Mouse (Mus musculus) limb, embryonic 12.5 days (tissue): ENCODE results near the gene Lce3b. TPM values are rescaled to one million over a fixed set of nuclear protein-coding genes. Genes with fewer than 3 reads are reported as not detected.

Experiments
- ATAC-seq: fragments of 200-750 bp; cut with Nextera tagmentation; 2 replicates; pipeline ENCODE4 v1.8.0; 2017; ENCODE audit warnings: low read depth, moderate TSS enrichment; ENCODE audit not compliant: insufficient number of reproducible peaks, insufficient read depth, low FRiP score, low TSS enrichment
- H3K27ac ChIP-seq: fragments of 300-500 bp; sonication (generic); 2 replicates; pipeline ENCODE4 v1.5.1; 2016; ENCODE audit warnings: mild to moderate bottlenecking, moderate library complexity
- H3K27me3 ChIP-seq: fragments of 300-500 bp; sonication (generic); 2 replicates; pipeline ENCODE4 v1.6.1; 2016; ENCODE audit warnings: mild to moderate bottlenecking, moderate library complexity
- H3K36me3 ChIP-seq: fragments of 300-500 bp; sonication (generic); 2 replicates; pipeline ENCODE4 v1.6.1; 2016; ENCODE audit warnings: mild to moderate bottlenecking, moderate library complexity
- H3K4me1 ChIP-seq: fragments of 300-500 bp; sonication (generic); replicated peaks from 2 replicates; pipeline ENCODE4 v1.6.1; 2016
- H3K4me2 ChIP-seq: fragments of 300-500 bp; sonication (generic); 2 replicates; pipeline ENCODE4 v1.6.1; 2016; ENCODE audit warnings: mild to moderate bottlenecking, moderate library complexity
- H3K4me3 ChIP-seq: fragments of 300-500 bp; sonication (generic); replicated peaks from 2 replicates; pipeline ENCODE4 v1.5.1; 2016; ENCODE audit warnings: mild to moderate bottlenecking
- H3K9ac ChIP-seq: fragments of 300-500 bp; sonication (generic); replicated peaks from 2 replicates; pipeline ENCODE4 v1.6.1; 2016; ENCODE audit warnings: mild to moderate bottlenecking, moderate library complexity
- H3K9me3 ChIP-seq: fragments of 300-500 bp; sonication (generic); 2 replicates; pipeline ENCODE4 v1.6.1; 2016; ENCODE audit warnings: mild to moderate bottlenecking, moderate library complexity
- WGBS: fragments of 180-500 bp; shearing (Covaris S2); methylation state at CpG from one replicate; pipeline ENCODE4 v1.1.7; 2016; 5-methylcytosine and 5-hydroxymethylcytosine counted together
- polyA plus RNA-seq: library from polyadenylated mRNA; unstranded; fragments of >200 nt; fragmentation: Nextera tagmentation; extraction: Ambion mirVana; gene quantifications from 2 replicates; pipeline ENCODE4 v1.2.1, GENCODE M21; 2016

Lce3b gene
- polyA plus RNA-seq: not detected in 2 replicates

GRCm38 (mm10) chr3:92932679-92933078 is at the start of gene Lce3b:
Gene Lce3b, plus strand, starts transcription at chr3:92932979.
- no peaks in the 10 kb centered on the region for H3K36me3 ChIP-seq
- H3K4me1 ChIP-seq: no peaks in the 10 kb centered on the region
- no peaks in the 10 kb centered on the region for H3K9me3 ChIP-seq
- no peak within 1 kb of the TSS for H3K4me2 ChIP-seq
- ATAC-seq: no peak
- H3K27ac ChIP-seq: no peak within 1 kb of the TSS
- no peak within 1 kb of the TSS for H3K4me3 ChIP-seq
- WGBS: 71% methylated on average over 2 of the region's 2 CpGs
- H3K27me3 ChIP-seq: no peaks in the 10 kb centered on the region
- H3K9ac ChIP-seq: no peak within 1 kb of the TSS

DNA sequence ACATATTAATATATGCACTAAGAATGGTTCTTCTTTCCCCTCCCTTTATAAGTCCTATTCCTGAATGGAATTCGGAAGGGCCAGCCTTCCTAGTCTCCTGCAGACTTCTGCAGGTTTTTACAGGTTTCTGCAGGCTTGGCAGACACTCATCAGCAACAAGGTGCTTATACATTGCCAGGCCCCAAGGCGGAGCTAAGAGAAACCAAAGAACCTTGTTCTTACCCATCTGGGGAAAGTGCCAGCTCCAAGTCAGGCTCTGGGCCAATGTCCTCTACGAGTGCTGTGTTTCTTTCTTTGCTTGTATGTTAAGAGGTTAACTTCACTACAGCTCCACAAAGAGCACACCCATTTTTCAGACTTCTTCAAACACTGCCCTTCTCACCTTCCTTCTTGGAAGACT is 38.7 kb upstream of the Lce3b start:
- Histone ChIP-seq H3K27me3 (no peaks in the 10 kb centered on the region), H3K36me3 (no peaks in the 10 kb centered on the region), H3K27ac (no peak overlapping the region), H3K4me2 (no peak overlapping the region), H3K4me3 (no peak overlapping the region), H3K9ac (no peak overlapping the region), H3K4me1 (no peaks in the 10 kb centered on the region), H3K9me3 (no peaks in the 10 kb centered on the region)
- ATAC-seq: no peak
- WGBS: 66% methylated on average over 3 of the region's 3 CpGs

DNA sequence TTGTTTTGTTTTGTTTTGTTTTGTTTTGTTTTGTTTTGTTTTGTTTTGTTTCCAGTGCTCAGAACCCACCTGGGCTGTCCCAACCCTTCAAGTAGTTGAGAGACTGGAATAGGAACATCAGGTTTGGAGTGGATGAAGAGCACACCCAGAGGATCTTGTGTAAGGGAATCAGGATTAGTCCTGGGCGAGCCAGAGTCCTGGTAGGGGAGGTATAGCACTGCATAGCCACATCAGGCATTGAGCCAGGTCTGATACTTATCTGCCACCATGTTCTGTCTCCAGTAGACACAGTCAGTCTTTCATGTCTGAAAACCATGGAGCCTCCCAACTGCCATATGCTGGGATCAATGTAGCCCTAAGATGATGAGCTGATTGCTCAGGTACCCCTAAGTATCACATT is 38.3 kb upstream of the Lce3b start:
- Histone ChIP-seq H3K36me3 (no peaks in the 10 kb centered on the region), H3K9me3 (no peaks in the 10 kb centered on the region), H3K4me1 (no peaks in the 10 kb centered on the region), H3K4me2 (no peak overlapping the region), H3K27me3 (no peaks in the 10 kb centered on the region), H3K9ac (no peak overlapping the region), H3K4me3 (no peak overlapping the region), H3K27ac (no peak overlapping the region)
- 76% methylated on average over 1 of the region's 1 CpGs for WGBS
- ATAC-seq: no peak

GRCm38 (mm10) chr3:92902992-92903391 is 29.8 kb upstream of the Lce3b start:
- Histone ChIP-seq H3K27me3 (no peaks in the 10 kb centered on the region), H3K4me1 (no peaks in the 10 kb centered on the region), H3K4me3 (no peak overlapping the region), H3K9ac (no peak overlapping the region), H3K4me2 (no peak overlapping the region), H3K27ac (no peak overlapping the region), H3K36me3 (no peaks in the 10 kb centered on the region), H3K9me3 (no peaks in the 10 kb centered on the region)
- 24% methylated on average over 3 of the region's 3 CpGs for WGBS
- ATAC-seq: no peak

- Histone ChIP-seq H3K9me3 (no peaks in the 10 kb centered on the region), H3K27me3 (no peaks in the 10 kb centered on the region), H3K27ac (no peak overlapping the region), H3K36me3 (no peaks in the 10 kb centered on the region), H3K9ac (no peak overlapping the region), H3K4me1 (no peaks in the 10 kb centered on the region), H3K4me2 (no peak overlapping the region), H3K4me3 (no peak overlapping the region)
- WGBS: 26% methylated on average over 4 of the region's 4 CpGs
- no peak for ATAC-seq
Measured at GRCm38 (mm10) chr3:92903640-92904039, 29.1 kb upstream of the Lce3b start.

DNA sequence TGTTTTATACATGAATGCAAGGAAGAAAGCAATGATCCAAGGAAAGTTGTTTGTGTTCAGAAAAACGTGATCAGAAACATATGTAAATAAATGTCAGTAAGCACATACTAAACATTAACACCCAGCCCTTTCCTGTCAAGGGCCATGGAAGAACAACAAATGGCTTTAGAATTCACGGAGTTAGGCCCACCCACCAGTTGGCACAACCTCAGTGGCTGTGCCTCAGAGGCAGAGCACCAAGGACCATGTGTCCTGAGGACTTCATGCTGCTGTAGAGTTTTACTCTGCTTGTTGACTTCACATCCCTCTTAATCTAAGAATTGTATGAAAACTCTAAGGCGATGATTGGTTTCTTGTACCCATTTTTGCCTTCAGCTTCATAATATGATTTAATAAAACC is 27.6 kb upstream of the Lce3b start:
- Histone ChIP-seq H3K27me3 (no peaks in the 10 kb centered on the region), H3K4me3 (no peak overlapping the region), H3K9me3 (no peaks in the 10 kb centered on the region), H3K4me1 (no peaks in the 10 kb centered on the region), H3K36me3 (no peaks in the 10 kb centered on the region), H3K4me2 (no peak overlapping the region), H3K9ac (no peak overlapping the region), H3K27ac (no peak overlapping the region)
- WGBS: 44% methylated on average over 3 of the region's 3 CpGs
- ATAC-seq: no peak

DNA sequence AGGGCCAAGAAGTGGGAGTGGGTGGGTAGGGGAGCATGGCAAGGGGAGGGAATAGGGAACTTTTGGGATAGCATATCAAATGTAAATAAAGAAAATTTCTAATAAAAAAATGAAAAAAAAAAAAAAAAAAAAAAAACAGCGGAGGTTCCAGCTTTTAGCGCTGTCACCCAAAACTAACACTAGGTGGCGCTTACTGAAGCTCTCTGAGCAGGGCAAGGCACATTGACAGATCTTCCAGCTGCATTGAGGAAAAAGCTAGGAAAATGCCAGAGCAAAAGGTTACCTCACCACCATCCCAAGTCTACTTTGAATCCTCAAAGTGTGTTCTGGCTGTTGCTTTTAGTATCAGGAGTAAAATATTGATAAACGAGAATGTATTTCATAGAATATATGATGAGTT is 25.2 kb upstream of the Lce3b start:
- ATAC-seq: no peak

GRCm38 (mm10) chr3:92920364-92920763 is 12.4 kb upstream of the Lce3b start:
- H3K4me3 ChIP-seq: no peak overlapping the region
- no peaks in the 10 kb centered on the region for H3K4me1 ChIP-seq
- 55% methylated on average over 4 of the region's 4 CpGs for WGBS
- no peak overlapping the region for H3K4me2 ChIP-seq
- H3K27ac ChIP-seq: no peak overlapping the region
- no peaks in the 10 kb centered on the region for H3K9me3 ChIP-seq
- H3K9ac ChIP-seq: no peak overlapping the region
- no peaks in the 10 kb centered on the region for H3K27me3 ChIP-seq
- ATAC-seq: no peak
- H3K36me3 ChIP-seq: no peaks in the 10 kb centered on the region

More for the DNA sequence above, 25.2 kb upstream of the Lce3b start:
- no peaks in the 10 kb centered on the region for H3K4me1 ChIP-seq
- no peak overlapping the region for H3K4me3 ChIP-seq
- H3K27me3 ChIP-seq: no peaks in the 10 kb centered on the region
- H3K9me3 ChIP-seq: no peaks in the 10 kb centered on the region
- H3K4me2 ChIP-seq: no peak overlapping the region
- H3K36me3 ChIP-seq: no peaks in the 10 kb centered on the region
- 22% methylated on average over 4 of the region's 4 CpGs for WGBS
- H3K9ac ChIP-seq: no peak overlapping the region
- H3K27ac ChIP-seq: no peak overlapping the region

GRCm38 (mm10) chr3:92926130-92926529 is 6.6 kb upstream of the Lce3b start, which contains the start of gene Lce3a:
Gene Lce3a, minus strand, starts transcription at chr3:92926230.
- WGBS: 69% methylated on average over 2 of the region's 2 CpGs
- no peaks in the 10 kb centered on the region for H3K27me3 ChIP-seq
- ATAC-seq: no peak
- H3K4me2 ChIP-seq: no peak within 1 kb of the TSS
- H3K27ac ChIP-seq: no peak within 1 kb of the TSS
- no peak within 1 kb of the TSS for H3K9ac ChIP-seq
- H3K9me3 ChIP-seq: no peaks in the 10 kb centered on the region
- no peaks in the 10 kb centered on the region for H3K36me3 ChIP-seq
- H3K4me1 ChIP-seq: no peaks in the 10 kb centered on the region
- H3K4me3 ChIP-seq: no peak within 1 kb of the TSS

- Histone ChIP-seq H3K4me3 (no peak within 1 kb of the TSS), H3K36me3 (no peaks in the 10 kb centered on the region), H3K9me3 (no peaks in the 10 kb centered on the region), H3K4me1 (no peaks in the 10 kb centered on the region), H3K9ac (no peak within 1 kb of the TSS), H3K4me2 (no peak within 1 kb of the TSS), H3K27me3 (no peaks in the 10 kb centered on the region), H3K27ac (no peak within 1 kb of the TSS)
- ATAC-seq: no peak
- WGBS: 84% methylated on average over 1 of the region's 1 CpGs
Measured at GRCm38 (mm10) chr3:92944186-92944585, 11.4 kb downstream of the Lce3b start, which contains the start of gene Lce3c. Gene Lce3c, plus strand, starts transcription at chr3:92944486.

DNA sequence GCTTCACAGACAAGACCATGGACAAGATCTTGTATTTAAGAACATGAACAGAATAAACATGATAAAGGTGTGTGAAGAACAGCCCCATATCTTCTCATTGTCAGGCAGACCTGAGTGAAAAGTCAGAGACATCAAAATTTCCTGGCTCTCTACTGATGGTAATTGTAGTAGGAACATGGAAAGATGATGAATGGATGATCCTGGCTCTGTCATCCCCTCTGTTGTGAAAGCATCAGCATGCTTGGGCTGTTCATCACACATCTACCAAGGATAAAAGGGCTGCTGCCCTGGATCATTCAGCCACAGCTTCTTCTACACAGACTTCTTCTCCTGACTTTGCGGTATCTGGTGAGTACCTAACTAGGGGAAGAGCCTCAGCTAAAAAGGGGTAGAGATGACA is 24.3 kb downstream of the Lce3b start, which contains the start of gene Lce3d:
Lce3d (plus strand) TSS at position 301 of the 400 bp plus-strand sequence.
- Histone ChIP-seq H3K27me3 (no peaks in the 10 kb centered on the region), H3K4me1 (no peaks in the 10 kb centered on the region), H3K4me3 (no peak within 1 kb of the TSS), H3K9ac (no peak within 1 kb of the TSS), H3K36me3 (no peaks in the 10 kb centered on the region), H3K4me2 (no peak within 1 kb of the TSS), H3K27ac (no peak within 1 kb of the TSS), H3K9me3 (no peaks in the 10 kb centered on the region)
- WGBS: 94% methylated on average over 1 of the region's 1 CpGs
- no peak for ATAC-seq

GRCm38 (mm10) chr3:92966761-92967160 is 34.0 kb downstream of the Lce3b start, which contains the start of gene Lce3e:
Gene Lce3e, plus strand, starts transcription at chr3:92967061.
- H3K36me3 ChIP-seq: no peaks in the 10 kb centered on the region
- H3K4me3 ChIP-seq: no peak within 1 kb of the TSS
- H3K9ac ChIP-seq: no peak within 1 kb of the TSS
- no peak within 1 kb of the TSS for H3K4me2 ChIP-seq
- no peak within 1 kb of the TSS for H3K27ac ChIP-seq
- H3K27me3 ChIP-seq: no peaks in the 10 kb centered on the region
- no peak for ATAC-seq
- WGBS: 89% methylated on average over 2 of the region's 2 CpGs
- no peaks in the 10 kb centered on the region for H3K9me3 ChIP-seq
- no peaks in the 10 kb centered on the region for H3K4me1 ChIP-seq
